Mouse (Mus musculus) brain, embryonic 14.5 days (tissue): ENCODE measurements at regions not wholly inside any gene's neighbourhood (a gene's known extent, or its start where the extent isn't known, plus 50 kb on each side); places are given as distances from the start of the nearest gene placed in this dataset.

Experiments used
- DNase-seq: peaks from one replicate; pipeline ENCODE4 v3.0.0-alpha.2; 2011; ENCODE audit warnings: low read depth
- CTCF ChIP-seq: fragments of 200-500 bp; IDR thresholded peaks from 2 replicates; pipeline ENCODE4 v1.5.1; 2012; ENCODE audit warnings: inconsistent platforms, mild to moderate bottlenecking, moderate library complexity, borderline replicate concordance; ENCODE audit not compliant: insufficient read depth, insufficient read length; ENCODE audit errors: extremely low read depth
- POLR2A ChIP-seq: fragments of 200-500 bp; IDR thresholded peaks from 2 replicates; pipeline ENCODE4 v1.6.1; 2012; ENCODE audit warnings: mild to moderate bottlenecking, inconsistent platforms, borderline replicate concordance; ENCODE audit not compliant: poor library complexity, insufficient read depth, insufficient read length, severe bottlenecking; ENCODE audit errors: extremely low read depth

- TF ChIP-seq POLR2A = no peak
- no peak for TF ChIP-seq CTCF
- DNase-seq = no peak
Observed at GRCm38 (mm10) chr1:152226049-152226448, 136.1 kb upstream of the 1700025G04Rik start.

- TF ChIP-seq POLR2A = no peak
- DNase-seq = no peak
Observed at GRCm38 (mm10) chr1:152223666-152224065, 133.7 kb upstream of the 1700025G04Rik start.

GRCm38 (mm10) chr1:152220804-152221565, 131.1 kb upstream of the 1700025G04Rik start:
- TF ChIP-seq POLR2A = no peak
- no peak for TF ChIP-seq CTCF
- no peak for DNase-seq

- DNase-seq = peak; percentile 77
Observed at GRCm38 (mm10) chr1:152219752-152220151, 129.8 kb upstream of the 1700025G04Rik start.

DNA sequence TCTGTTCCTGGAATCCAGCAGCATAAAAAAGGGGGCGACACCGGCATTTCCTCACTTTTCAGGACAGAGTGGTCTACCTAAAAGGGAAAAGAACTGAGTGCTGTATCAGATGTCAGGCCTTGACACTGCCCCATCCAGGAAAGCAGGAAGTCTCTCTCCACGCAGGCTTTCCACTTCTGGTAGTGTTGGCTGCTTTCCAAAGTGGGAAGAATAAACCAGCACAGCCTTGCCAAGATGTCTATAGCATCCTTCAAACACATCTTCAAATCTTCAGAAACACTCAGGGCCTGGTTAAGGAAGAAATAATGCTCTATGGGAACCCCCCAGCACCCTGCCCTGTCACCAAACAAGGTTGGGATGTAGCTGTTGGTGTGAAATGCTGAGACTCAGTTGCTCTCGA, 127.5 kb upstream of the 1700025G04Rik start:
- peak; percentile 65 for DNase-seq
- TF ChIP-seq POLR2A (no peak), CTCF (no peak)

DNA sequence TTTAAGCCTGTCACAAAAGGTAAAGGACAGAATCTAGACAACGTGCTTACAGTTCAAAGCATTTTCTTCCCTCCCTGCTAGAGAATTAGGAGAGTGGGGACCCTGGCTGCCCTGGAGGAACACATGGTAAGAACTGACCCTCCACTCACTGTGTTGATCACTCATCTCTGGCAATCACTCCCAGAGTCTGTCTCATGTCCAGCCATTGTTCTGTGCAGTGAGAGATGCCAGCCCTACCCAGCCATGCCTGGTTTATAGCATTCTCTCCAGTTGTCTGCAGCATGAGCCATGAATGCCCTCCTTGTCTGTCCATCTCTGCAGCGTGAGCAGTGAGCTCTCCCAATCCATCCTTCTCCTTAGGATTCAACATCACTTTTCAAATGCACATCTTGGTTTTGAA, 124.5 kb upstream of the 1700025G04Rik start:
- DNase-seq = no peak
- no peak for TF ChIP-seq CTCF
- TF ChIP-seq POLR2A = no peak

- TF ChIP-seq CTCF (no peak), POLR2A (no peak)
- DNase-seq = peak; percentile 65
Observed at GRCm38 (mm10) chr1:152203187-152203586, 113.3 kb upstream of the 1700025G04Rik start.

- TF ChIP-seq POLR2A = no peak
- no peak for TF ChIP-seq CTCF
- no peak for DNase-seq
Observed at GRCm38 (mm10) chr1:152188700-152189099, 98.8 kb upstream of the 1700025G04Rik start.

- DNase-seq = no peak
- no peak for TF ChIP-seq POLR2A
- no peak for TF ChIP-seq CTCF
Observed at GRCm38 (mm10) chr1:152184956-152185355, 95.0 kb upstream of the 1700025G04Rik start.

DNA sequence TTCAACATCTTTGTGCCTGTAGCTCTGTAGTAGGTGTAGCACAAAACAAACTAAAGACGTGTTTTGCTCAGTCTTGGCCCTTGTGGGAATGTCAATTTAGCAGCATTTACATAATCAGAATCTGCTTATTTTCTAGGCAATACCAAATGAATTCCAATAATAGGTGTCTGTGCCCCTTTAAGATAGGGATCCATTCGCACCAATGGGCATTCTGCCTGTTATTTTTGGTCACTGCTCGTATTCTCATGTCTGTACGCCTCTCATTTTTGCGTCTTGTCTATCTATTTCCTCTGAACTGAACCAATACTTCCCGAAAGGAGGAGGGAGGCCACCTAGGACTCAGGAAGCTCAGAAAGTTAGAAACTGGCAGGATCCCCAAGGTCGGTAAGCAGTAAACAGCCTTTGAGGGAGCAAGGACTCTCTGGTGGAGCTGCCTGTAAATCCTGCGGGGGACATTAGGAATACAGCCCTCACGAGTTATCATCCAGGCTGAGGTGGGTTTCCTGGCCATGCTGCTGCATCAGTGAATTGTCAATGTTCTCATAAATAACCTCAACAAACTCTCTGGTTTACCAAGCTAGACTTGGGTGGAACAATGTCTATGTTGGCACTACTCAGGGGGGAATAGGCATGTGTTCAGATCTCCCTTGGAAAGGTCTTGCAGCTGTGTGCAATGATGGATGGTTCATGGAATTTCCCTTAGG, 86.5 kb upstream of the 1700025G04Rik start:
- TF ChIP-seq CTCF = no peak
- TF ChIP-seq POLR2A = no peak
- DNase-seq = no peak

DNA sequence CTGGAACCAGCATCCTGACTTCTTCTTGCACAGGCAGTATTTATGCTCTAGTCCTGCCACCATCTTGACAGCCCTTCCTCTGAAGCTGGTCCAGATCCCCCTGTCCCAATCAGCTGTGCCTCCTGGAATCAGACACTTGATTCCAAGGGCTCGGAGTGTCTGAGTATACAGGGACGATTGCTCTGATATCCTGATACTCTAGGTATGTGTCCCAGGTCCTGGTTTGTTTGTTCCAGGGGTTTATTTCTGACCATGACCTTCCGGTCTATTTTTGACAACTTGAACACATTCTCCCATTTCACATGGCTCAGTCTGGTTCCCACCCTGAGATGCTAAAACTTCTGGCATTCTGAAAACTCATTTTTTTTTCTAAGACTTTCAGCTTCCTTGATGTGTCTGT, 85.8 kb upstream of the 1700025G04Rik start:
- no peak for DNase-seq
- TF ChIP-seq CTCF = no peak
- no peak for TF ChIP-seq POLR2A

- no peak for TF ChIP-seq CTCF
- TF ChIP-seq POLR2A = no peak
- DNase-seq = peak; percentile 49
Observed at GRCm38 (mm10) chr1:152174464-152174863, 84.5 kb upstream of the 1700025G04Rik start.
